Mouse (Mus musculus) macrophage (primary cell): ENCODE results near the gene Marc2. TPM values are rescaled to one million over a fixed set of nuclear protein-coding genes. Genes with fewer than 3 reads are reported as not detected.

Source experiments
- H3K27ac ChIP-seq: fragments of 350-480 bp; formaldehyde crosslinking; 2 replicates; pipeline ENCODE4 v1.9.0; 2021
- H3K36me3 ChIP-seq: fragments of 350-480 bp; formaldehyde crosslinking; 2 replicates; pipeline ENCODE4 v1.9.0; 2021; ENCODE audit errors: inconsistent target
- H3K4me3 ChIP-seq: fragments of 350-480 bp; formaldehyde crosslinking; 2 replicates; pipeline ENCODE4 v1.9.0; 2021; ENCODE audit errors: inconsistent target
- H3K79me2 ChIP-seq: fragments of 350-480 bp; formaldehyde crosslinking; 2 replicates; pipeline ENCODE4 v1.9.0; 2021; ENCODE audit errors: inconsistent target
- WGBS: methylation state at CpG from one replicate; pipeline ENCODE4 v1.1.7; 2026; ENCODE audit warnings: inconsistent platforms; ENCODE audit not compliant: missing documents; 5-methylcytosine and 5-hydroxymethylcytosine counted together
- polyA plus RNA-seq: library from polyadenylated mRNA; stranded (reverse); fragments of 250-400 nt; gene quantifications from 3 replicates; pipeline ENCODE4 v1.2.4, GENCODE M21; 2018; ENCODE audit warnings: inconsistent platforms

The Marc2 gene
- polyA plus RNA-seq, 1 experiment from 2014 or later: 58.4 TPM

DNA sequence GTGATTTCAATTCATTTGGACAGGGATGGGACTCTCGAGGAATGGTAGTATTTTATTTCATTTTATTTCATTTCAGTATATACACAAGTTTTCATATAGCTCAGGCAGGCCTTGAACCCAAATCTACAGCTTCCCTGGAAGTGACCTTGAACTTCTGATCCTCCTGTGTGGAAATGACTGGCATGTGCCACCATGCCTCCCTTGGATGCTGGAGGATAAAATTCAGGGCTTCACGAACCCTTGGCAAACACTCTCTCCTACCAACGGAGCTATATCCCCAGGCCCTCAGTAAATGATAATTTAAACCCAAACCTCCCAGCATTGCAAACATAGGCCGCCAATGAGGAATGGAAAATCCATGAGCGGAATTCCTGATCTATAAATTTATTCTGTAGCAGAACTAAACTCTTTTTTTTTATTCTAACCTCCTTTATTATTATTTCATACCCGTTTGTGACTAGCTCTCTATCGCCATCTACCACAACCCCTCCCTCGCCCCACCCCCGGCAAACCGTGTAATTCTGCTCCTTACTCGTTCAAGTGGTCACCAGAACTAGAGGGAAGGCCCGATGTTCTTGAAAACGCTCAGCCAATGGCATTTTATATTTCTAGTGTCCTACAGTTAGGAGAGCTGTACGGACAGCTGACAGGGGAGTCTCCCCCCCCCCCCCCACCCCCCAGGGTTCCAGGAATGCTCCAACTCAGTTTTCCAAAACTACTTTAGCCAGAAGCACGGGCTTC is 1.8 kb downstream of the Marc2 start:
- H3K27ac ChIP-seq: peak overlapping the region; percentile 35
- H3K36me3 ChIP-seq: peaks cover 15% of the 10 kb centered on the region; the same call in 1 of the 2 replicates
- WGBS: 27% methylated on average over 14 of the region's 15 CpGs
- peak overlapping the region; percentile 66 for H3K4me3 ChIP-seq
- peaks cover 43% of the 10 kb centered on the region for H3K79me2 ChIP-seq

DNA sequence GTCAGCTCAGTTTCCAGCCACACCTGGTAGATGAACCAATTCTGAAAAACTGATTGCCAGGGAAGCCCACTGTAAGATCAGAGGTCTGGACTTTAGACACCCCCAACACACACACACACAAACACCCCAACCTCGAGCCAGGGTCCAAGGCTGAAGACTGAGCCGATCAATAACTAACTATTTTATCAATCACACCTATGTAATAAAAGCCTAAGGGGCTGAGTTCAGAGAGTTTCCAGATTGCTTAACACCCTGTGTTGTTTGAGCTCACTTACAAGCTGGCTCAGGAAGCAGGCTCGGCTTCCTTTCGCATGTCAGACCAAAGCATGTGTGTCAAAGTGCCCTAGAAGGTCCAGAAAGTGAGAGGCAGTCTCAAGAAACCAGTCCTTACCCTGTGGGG is 8.6 kb downstream of the Marc2 start:
- peaks cover 31% of the 10 kb centered on the region for H3K36me3 ChIP-seq
- 72% methylated on average over 4 of the region's 4 CpGs for WGBS
- no peak overlapping the region for H3K4me3 ChIP-seq
- no peak overlapping the region for H3K27ac ChIP-seq
- peaks cover 17% of the 10 kb centered on the region for H3K79me2 ChIP-seq

DNA sequence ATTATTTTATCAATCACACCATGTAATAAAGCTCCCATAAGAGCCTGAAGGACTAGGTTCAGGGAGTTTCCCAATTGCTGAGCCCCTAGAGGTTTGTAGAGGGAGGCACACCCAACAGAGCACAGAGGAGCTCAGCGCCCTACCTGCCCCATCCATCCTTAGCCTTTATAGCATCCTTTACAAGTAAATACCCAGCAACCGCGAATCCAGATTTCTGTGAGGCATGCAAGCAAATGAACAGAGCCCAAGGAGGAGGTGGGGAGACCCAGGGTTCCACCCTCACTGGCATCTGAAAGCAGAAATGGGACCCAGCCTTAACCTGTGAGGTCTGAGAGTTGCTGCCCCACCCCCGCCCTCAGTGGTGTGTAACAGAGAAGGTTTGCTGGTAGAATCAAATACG is 9.9 kb downstream of the Marc2 start:
- Histone ChIP-seq H3K4me3 (no peak overlapping the region), H3K36me3 (peaks cover 44% of the 10 kb centered on the region), H3K79me2 (peaks cover 4% of the 10 kb centered on the region; the same call in 1 of the 2 replicates), H3K27ac (no peak overlapping the region)
- 93% methylated on average over 5 of the region's 5 CpGs for WGBS

DNA sequence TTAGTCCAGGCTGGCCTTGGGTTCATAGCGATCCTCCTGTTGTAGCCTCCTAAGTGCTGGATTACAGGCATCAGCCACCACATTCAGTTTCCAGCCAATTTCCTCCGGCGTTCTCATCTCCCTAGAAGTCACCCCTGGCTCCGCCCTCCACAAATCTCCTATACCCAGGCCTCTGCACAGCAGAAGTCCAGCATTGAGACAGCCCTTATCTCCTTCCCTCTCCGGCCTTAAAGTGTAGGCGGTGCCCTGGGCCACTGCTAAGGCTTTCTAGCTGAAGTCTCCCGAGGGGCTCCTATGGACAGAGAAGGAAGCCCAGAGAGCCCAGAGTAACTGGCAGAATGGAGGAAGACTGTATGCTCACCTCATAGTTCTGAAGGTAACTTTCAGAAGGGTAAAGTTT is 12.8 kb downstream of the Marc2 start:
- Histone ChIP-seq H3K36me3 (peaks cover 38% of the 10 kb centered on the region), H3K79me2 (no peaks in the 10 kb centered on the region), H3K4me3 (no peak overlapping the region), H3K27ac (no peak overlapping the region)
- 98% methylated on average over 7 of the region's 7 CpGs for WGBS

DNA sequence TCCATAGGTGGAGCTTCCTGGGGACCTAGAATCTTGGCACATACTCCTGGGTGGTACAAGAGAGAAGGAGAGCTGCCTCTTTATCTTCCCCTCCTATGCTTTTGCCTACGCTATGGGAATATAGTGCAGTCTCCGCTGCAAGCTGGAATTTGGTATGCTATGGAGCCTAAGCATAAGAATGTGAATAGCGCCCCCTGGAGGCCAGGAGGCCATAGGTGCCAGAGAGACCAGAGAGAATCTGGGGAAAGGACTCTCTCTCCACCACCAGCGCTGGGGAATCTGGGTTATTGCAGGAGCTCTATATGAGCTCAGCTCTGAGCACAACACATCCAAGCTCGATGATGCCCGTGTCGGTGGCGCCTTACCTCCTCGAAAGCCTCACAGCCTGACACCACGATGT is 14.0 kb downstream of the Marc2 start:
- 95% methylated on average over 10 of the region's 10 CpGs for WGBS
- H3K36me3 ChIP-seq: peaks cover 40% of the 10 kb centered on the region
- no peak overlapping the region for H3K4me3 ChIP-seq
- no peaks in the 10 kb centered on the region for H3K79me2 ChIP-seq
- H3K27ac ChIP-seq: no peak overlapping the region

DNA sequence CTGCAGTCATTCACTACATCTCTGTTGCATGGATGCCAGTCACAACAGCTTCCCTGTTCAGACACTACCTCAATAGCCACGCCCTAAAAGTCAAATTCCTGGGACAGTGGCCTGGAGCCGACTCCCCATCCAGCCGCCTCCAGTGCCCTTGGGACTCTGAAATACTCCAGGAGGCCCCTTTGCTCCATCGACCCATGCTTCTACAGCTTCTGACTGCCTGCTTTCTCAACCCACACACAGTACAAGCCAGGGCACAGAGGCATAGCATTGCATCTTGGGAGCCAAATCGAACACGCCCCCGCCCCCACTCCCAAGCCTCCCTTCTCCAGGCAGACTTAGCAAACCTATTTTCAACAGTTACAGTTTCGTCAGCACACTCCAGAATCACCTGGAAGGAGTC is 16.4 kb downstream of the Marc2 start:
- peaks cover 44% of the 10 kb centered on the region for H3K36me3 ChIP-seq
- 96% methylated on average over 8 of the region's 8 CpGs for WGBS

DNA sequence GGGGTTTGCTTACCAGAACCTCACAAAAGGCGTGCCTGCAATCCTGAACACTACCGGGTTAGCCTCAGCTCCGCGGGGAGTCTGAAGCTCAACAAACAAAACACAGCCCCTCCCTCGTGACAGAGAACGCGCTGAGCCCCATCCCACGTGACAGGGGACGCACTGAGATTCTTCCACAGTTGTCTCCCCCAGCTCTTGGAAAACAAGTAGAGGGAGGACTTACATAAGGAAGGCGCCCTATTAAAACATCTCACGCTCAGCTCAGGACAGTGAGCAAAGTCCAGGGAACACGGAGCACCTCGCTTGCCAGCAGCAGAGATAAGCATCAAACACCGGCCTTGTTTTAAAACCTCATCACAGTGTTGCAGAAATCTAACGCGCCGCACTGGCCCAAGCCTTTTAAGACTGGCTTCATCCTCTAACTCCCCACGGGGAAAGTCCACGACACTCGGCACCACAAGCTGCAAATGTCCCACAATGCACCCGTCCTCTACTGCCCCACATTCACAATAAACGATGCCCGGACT is 19.0 kb downstream of the Marc2 start:
- H3K36me3 ChIP-seq: peaks cover 29% of the 10 kb centered on the region
- H3K27ac ChIP-seq: no peak overlapping the region

More for the DNA sequence above, 16.4 kb downstream of the Marc2 start:
- Histone ChIP-seq H3K27ac (no peak overlapping the region), H3K79me2 (no peaks in the 10 kb centered on the region), H3K4me3 (no peak overlapping the region)

DNA sequence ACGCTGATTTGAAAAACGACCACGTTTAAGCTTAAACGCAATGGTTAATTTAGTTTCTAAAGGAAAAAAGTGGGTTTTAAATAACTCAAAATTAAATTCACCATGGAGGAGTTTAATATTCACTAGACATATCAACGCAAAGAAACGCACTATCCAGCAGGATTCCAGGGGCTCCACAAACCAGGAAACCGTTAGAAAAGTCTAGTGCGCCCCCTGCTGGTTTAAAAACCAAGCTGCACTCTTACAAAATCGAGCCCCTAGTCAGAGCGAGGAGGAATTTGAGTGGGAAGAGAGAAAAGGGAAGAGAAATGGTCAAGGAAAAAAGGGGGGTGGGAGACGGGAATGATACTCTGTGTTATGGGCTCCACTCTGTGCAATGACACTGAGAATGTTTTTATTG is 21.2 kb downstream of the Marc2 start:
- Histone ChIP-seq H3K27ac (no peak overlapping the region), H3K36me3 (peaks cover 21% of the 10 kb centered on the region), H3K79me2 (no peaks in the 10 kb centered on the region), H3K4me3 (no peak overlapping the region)
- 41% methylated on average over 11 of the region's 11 CpGs for WGBS

More for the DNA sequence above, 19.0 kb downstream of the Marc2 start:
- WGBS: 92% methylated on average over 23 of the region's 23 CpGs
- H3K79me2 ChIP-seq: no peaks in the 10 kb centered on the region
- H3K4me3 ChIP-seq: no peak overlapping the region

DNA sequence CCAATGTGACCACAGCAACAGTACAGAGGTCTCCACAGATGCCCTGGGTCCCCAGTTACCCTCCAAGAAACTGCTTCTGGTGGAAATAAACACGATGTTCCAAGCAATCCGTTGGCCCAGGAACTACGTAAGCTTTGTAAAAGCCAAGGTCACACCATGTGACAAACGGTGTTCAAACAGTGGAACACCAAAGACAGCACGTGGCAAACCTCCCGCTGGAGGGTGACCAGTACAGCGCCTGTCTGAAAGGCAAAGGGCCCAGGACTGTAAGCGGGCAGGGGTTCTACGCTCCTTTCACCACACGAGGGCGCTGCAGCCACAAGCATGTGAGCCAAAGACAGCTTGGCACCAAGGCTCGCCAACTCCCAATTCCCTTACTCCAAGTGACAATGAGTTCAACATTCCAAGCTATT is 21.8 kb downstream of the Marc2 start:
- peaks cover 21% of the 10 kb centered on the region for H3K36me3 ChIP-seq
- WGBS: 25% methylated on average over 11 of the region's 12 CpGs
- H3K79me2 ChIP-seq: no peaks in the 10 kb centered on the region
- H3K4me3 ChIP-seq: no peak overlapping the region
- H3K27ac ChIP-seq: no peak overlapping the region

DNA sequence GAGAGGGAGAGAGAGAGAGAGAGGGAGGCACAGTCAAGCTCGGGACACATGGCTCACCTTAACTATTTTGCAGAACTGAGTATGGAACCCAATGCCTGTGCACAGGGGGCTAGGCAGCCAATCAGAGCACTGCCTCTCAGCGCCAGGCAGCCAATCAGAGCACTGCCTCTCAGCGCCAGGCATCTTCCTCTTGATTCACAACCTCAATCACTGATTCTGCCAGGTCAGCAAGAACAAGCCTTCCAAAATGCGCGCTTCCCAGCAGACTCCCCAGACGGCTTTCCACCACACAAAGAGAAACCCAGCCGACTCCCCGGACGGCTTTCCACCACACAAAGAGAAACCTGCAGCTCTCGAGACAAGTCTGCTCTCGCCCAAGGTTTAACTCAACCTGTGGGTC is 23.6 kb downstream of the Marc2 start:
- H3K79me2 ChIP-seq: no peaks in the 10 kb centered on the region
- H3K27ac ChIP-seq: no peak overlapping the region
- H3K4me3 ChIP-seq: no peak overlapping the region
- H3K36me3 ChIP-seq: peaks cover 33% of the 10 kb centered on the region
- 87% methylated on average over 9 of the region's 11 CpGs for WGBS

DNA sequence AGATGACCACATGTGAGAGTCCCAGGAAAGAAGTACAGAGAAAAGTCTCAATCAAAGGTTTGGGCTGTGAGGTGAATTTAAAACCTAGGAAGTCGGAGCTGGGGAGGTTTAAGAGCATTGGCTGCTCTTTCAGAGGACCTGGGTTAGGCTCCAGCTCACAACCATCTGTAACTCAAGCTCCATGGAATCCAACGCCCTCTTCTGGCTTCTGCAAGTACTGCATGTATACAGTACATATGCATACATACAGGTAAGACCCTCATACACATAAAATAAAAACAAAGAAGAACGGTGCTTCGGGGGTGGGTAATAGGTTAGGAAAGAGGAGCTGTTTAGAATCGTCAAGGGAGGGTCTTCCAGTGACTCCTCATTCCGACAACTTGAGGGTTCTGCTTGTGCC is 28.5 kb downstream of the Marc2 start:
- peaks cover 44% of the 10 kb centered on the region for H3K36me3 ChIP-seq
- no peak overlapping the region for H3K4me3 ChIP-seq
- 87% methylated on average over 6 of the region's 6 CpGs for WGBS

DNA sequence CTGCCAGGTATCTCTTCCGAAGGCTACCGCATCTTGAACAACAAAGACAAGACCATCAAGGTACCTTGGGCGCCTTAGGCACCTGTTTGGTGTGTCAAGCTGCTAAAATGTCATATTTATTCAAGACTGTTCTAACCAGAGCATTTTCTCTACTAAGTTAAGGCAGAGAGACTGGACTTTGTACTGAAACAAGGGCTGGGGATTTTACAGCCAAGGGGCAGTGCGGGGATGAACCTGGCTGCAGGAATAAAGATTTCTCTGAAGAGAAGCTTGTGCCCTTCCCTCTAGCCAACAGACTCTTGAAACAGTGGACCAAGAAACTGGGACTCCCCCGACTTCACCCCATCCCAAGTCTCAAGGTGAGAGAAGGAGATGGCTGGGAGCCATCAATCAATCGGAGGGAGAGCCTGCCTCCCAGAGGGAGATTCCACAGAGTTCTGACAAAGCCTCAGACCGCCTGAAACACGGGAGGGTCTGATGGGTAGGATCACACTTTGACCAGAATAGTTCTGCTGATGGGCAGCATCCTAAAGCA is 34.5 kb downstream of the Marc2 start:
- H3K27ac ChIP-seq: no peak overlapping the region
- WGBS: 92% methylated on average over 8 of the region's 8 CpGs

More for the DNA sequence above, 28.5 kb downstream of the Marc2 start:
- Histone ChIP-seq H3K79me2 (no peaks in the 10 kb centered on the region), H3K27ac (no peak overlapping the region)

DNA sequence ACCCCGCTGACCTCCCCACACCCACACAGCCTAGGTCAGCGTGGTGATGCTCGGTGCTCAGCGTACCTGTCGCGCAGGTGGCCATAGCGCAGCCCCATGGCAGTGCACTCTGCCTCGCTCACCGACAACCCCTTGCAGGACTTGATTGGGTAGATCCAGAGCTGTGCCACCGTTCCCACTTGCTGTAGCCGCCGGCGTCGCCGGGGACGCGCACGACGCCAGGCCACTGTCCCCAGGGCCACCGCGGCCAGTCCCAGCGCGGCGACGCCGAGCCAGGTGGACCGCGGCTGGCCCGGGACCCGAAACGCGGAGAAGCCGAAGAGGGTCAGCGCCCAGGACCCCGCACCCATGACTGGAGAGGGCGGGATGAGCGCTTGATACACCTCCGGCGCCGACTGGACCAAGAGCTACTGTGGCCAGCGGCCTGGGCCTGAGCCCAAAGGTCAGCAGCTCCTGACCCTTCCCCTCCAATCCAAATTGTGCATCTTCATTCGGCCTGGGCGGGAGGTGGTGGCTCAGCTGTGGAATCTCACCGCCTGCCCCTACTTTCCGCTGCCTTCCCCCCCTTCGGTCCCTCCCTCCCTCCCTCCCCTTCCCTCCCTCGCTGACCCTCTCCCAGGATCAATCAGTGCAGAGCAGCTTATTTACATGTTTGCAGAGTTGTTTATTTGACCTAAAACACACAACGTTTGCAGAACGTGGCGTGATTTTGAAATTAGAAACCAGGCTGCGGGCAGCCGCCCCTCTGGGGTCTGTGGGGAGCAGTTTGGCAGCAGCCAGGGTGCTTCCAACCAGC is 35.3 kb downstream of the Marc2 start, which contains the start of gene Marc1:
Gene Marc1, minus strand, starts transcription at position 534 of the 796 bp plus-strand sequence.
- no peak within 1 kb of the TSS for H3K4me3 ChIP-seq
- no peaks in the 10 kb centered on the region for H3K79me2 ChIP-seq
- WGBS: 42% methylated on average over 51 of the region's 52 CpGs
- H3K36me3 ChIP-seq: peaks cover 13% of the 10 kb centered on the region; the same call in 1 of the 2 replicates
- no peak within 1 kb of the TSS for H3K27ac ChIP-seq

More for the DNA sequence above, 34.5 kb downstream of the Marc2 start:
- H3K79me2 ChIP-seq: no peaks in the 10 kb centered on the region
- peaks cover 14% of the 10 kb centered on the region; the same call in 1 of the 2 replicates for H3K36me3 ChIP-seq
- H3K4me3 ChIP-seq: no peak overlapping the region

DNA sequence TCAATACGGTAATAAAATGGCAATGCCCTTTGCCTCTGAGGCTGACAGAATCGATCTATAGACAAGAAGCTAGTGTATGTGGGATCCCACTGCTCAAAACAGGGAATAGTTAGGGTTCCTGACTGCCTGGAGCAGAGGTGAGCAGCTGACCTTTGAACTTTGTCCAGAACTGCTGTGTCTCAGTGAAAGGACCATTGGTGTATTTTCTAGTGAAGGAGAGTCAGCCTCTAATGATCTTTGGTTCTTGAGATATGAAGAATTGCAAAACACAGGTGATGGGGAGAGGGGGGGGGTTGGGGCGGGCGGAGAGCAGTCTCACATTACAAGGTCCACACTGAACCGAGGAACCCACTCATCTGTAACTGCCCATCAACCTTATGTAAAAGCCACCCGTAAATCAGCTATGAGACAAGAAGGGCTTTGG is 36.7 kb downstream of the Marc2 start:
- Histone ChIP-seq H3K27ac (no peak overlapping the region), H3K36me3 (peaks cover 13% of the 10 kb centered on the region; the same call in 1 of the 2 replicates), H3K4me3 (no peak overlapping the region), H3K79me2 (no peaks in the 10 kb centered on the region)
- 93% methylated on average over 6 of the region's 6 CpGs for WGBS
